Mouse (Mus musculus) heart, adult 2 months (tissue): ENCODE data around the gene Bcas1. TPM values are rescaled to one million over a fixed set of nuclear protein-coding genes. Genes with fewer than 3 reads are reported as not detected.

Experiments
- DNase-seq, 2 experiments: peaks; one replicate each; pipeline ENCODE4 v3.0.0; 2021
- H3K27ac ChIP-seq: fragments of 200-600 bp; 2 replicates; pipeline ENCODE4 v1.8.1; 2022
- H3K27me3 ChIP-seq: fragments of 200-500 bp; 2 replicates; pipeline ENCODE4 v1.6.1; 2012; ENCODE audit warnings: mild to moderate bottlenecking, low read length, inconsistent platforms, mixed read lengths; ENCODE audit not compliant: control insufficient read depth, insufficient read depth
- H3K36me3 ChIP-seq: fragments of 200-500 bp; 2 replicates; pipeline ENCODE4 v1.6.1; 2012; ENCODE audit warnings: low read length, inconsistent platforms; ENCODE audit not compliant: control insufficient read depth, insufficient read depth
- H3K4me1 ChIP-seq: fragments of 200-500 bp; 2 replicates; pipeline ENCODE4 v1.6.1; 2011; ENCODE audit warnings: low read length; ENCODE audit not compliant: control insufficient read depth, insufficient read depth
- H3K4me3 ChIP-seq: fragments of 200-600 bp; 2 replicates; pipeline ENCODE4 v1.8.1; 2022
- H3K79me2 ChIP-seq: fragments of 200-500 bp; replicated peaks from 2 replicates; pipeline ENCODE4 v1.6.1; 2012; ENCODE audit warnings: mild to moderate bottlenecking, inconsistent platforms, low read length, moderate library complexity, mixed read lengths; ENCODE audit not compliant: control insufficient read depth, insufficient read depth
- H3K9ac ChIP-seq: fragments of 200-500 bp; 2 replicates; pipeline ENCODE4 v1.6.1; 2012; ENCODE audit warnings: low read depth, mild to moderate bottlenecking, control low read depth, inconsistent platforms, low read length, mixed read lengths
- CTCF ChIP-seq: fragments of 200-600 bp; IDR thresholded peaks from 2 replicates; pipeline ENCODE4 v1.8.1; 2022; ENCODE audit warnings: antibody characterized with exemption, mild to moderate bottlenecking, moderate library complexity
- EP300 ChIP-seq: fragments of 200-500 bp; IDR thresholded peaks from 2 replicates; pipeline ENCODE4 v1.6.1; 2011; ENCODE audit warnings: low read depth, low read length, control low read depth; ENCODE audit not compliant: insufficient read depth
- POLR2A ChIP-seq: fragments of 200-500 bp; IDR thresholded peaks from 2 replicates; pipeline ENCODE4 v1.6.1; 2011; ENCODE audit warnings: mild to moderate bottlenecking, low read depth, low read length, control low read depth; ENCODE audit not compliant: insufficient read depth
- WGBS: fragments of 180-500 bp; shearing (Covaris S2); methylation state at CpG from one replicate; pipeline ENCODE4 v1.1.7; 2018; 5-methylcytosine and 5-hydroxymethylcytosine counted together
- intact Hi-C: fragments of 180-260 bp; cut with DNase I; formaldehyde crosslinking; loops from one replicate; pipeline ENCODE4 v1.15.1; 2025
- polyA plus RNA-seq: library from polyadenylated mRNA; depleted of rRNA; stranded (reverse); fragments of >200 nt; gene quantifications from 2 replicates; pipeline ENCODE4 v1.2.3, GENCODE M21; 2012
- total RNA-seq, 2 experiments: library from RNA; stranded (reverse); gene quantifications; 2 replicates each; pipeline ENCODE4 v1.2.3; 2021

Gene Bcas1
- total and polyA plus RNA-seq, 3 experiments, result 0.14 to 1.1 (median 0.26) TPM

DNA sequence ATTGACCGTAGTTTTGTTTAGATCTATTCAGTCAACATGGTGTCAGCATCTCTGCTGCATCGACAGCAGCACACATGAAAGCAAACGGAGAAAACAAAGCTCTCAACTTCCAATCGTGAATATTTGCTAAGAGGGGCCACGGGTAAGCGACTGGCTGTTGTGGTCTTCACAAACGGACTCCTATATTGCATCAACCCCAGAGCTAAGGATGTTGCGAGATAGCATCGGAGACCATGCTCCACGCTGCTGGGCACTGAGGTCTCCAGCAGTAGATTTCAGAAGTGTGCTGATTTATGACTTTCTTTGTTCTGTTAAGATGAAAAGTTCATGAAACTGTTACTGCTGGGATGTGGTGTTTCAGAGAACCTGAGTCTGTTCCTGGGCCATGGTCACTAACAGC, 54.3 kb downstream of the Bcas1 start:
- Histone ChIP-seq H3K4me3 (no peak overlapping the region), H3K27me3 (no peaks in the 10 kb centered on the region), H3K9ac (no peak overlapping the region), H3K27ac (no peak overlapping the region), H3K36me3 (no peaks in the 10 kb centered on the region), H3K79me2 (no peaks in the 10 kb centered on the region), H3K4me1 (no peaks in the 10 kb centered on the region)
- TF ChIP-seq CTCF (no peak), EP300 (no peak), POLR2A (no peak)
- DNase-seq, result no peak
- intact Hi-C loops, result no loop called here
- 91% methylated on average over 10 of the region's 10 CpGs for WGBS

DNA sequence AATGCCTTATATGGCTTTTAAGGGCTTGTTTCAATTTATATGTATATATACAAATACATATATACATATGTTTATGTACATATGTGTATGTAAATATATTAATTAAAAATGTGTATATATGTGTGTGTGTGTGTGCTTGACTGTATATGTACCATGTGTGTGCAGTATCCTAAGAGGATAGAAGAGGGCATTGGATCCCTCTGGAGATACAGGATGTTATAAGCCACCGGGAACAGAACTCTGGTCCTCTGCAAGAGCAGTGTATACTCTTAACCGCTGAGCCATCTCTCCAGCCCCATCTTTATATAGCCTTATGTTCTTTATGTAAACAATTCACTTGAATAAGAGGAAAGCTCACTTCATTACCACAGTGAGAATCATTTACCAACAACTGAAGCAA, 62.0 kb downstream of the Bcas1 start:
- TF ChIP-seq CTCF (no peak), POLR2A (no peak), EP300 (no peak)
- Histone ChIP-seq H3K27me3 (no peaks in the 10 kb centered on the region), H3K36me3 (no peaks in the 10 kb centered on the region), H3K9ac (no peak overlapping the region), H3K27ac (no peak overlapping the region), H3K79me2 (no peaks in the 10 kb centered on the region), H3K4me1 (peaks cover 1% of the 10 kb centered on the region), H3K4me3 (no peak overlapping the region)
- intact Hi-C loops, result no loop called here
- DNase-seq, result no peak
- 91% methylated on average over 2 of the region's 2 CpGs for WGBS

DNA sequence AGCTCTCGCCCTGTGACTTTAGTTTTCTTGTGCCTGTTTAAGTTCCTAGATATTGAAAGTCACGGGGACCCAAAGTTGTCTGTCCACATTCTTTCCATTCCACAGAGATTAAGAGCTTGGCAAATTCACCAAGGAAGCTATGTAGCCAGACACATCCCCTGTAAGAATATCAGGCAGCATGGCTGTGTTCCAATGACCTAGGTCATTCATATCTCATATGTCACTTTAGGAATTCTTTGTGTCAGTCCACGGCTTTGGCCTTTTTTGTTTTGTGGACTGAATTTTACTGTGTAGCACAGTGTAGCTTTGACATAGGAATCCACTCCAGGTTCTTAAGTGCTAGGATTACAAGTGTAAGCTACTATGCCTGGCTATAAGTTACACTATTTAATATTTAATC, 62.4 kb downstream of the Bcas1 start:
- Histone ChIP-seq H3K79me2 (no peaks in the 10 kb centered on the region), H3K4me3 (no peak overlapping the region), H3K9ac (no peak overlapping the region), H3K27me3 (no peaks in the 10 kb centered on the region), H3K36me3 (no peaks in the 10 kb centered on the region), H3K27ac (no peak overlapping the region), H3K4me1 (peaks cover 1% of the 10 kb centered on the region)
- intact Hi-C loops, result no loop called here
- WGBS, result 30% methylated on average over 3 of the region's 3 CpGs
- no peak for TF ChIP-seq CTCF
- TF ChIP-seq POLR2A, result no peak
- TF ChIP-seq EP300, result no peak
- DNase-seq, result no peak

DNA sequence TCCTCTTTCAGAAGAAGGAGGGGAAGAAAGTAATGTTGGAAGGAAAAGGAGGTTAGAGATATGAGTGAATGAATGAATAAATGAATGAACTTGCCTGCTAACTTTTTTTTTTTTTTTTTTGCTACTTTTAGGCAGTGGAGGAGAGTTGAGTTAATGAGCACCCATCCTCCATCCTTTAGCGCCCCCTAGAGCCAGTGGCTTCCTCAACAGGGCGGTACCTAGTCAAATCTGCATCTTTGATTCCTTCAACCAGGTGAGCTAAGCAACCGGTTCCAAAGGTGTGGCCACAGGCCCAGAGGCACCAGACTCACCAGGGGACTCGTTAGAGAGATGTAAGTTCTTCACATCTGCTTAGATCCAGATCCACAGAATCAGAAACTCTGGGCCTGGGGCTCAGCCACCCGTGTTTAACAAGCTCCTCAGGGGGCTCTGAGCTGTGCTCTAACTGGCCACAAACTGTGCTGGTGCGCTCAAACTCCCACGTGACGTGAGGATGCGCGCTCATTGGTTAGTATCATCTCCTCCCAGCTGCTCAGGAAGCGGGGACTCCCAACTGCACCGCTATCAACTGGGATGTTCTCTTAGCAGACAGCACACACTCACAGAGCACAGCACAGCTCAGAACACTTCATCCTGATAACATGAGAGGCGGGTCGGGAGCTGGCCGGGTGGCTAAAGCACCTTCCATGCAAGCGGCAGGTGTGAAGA, 70.8 kb downstream of the Bcas1 start:
- no peaks in the 10 kb centered on the region for H3K27me3 ChIP-seq
- H3K4me1 ChIP-seq, result peaks cover 2% of the 10 kb centered on the region; the same call in 1 of the 2 replicates
- no peaks in the 10 kb centered on the region for H3K36me3 ChIP-seq
- TF ChIP-seq POLR2A, result no peak
- no peak for TF ChIP-seq EP300
- TF ChIP-seq CTCF, result peak; percentile 58
- no peak for DNase-seq
- no peaks in the 10 kb centered on the region for H3K79me2 ChIP-seq
- no peak overlapping the region for H3K9ac ChIP-seq
- H3K4me3 ChIP-seq, result no peak overlapping the region
- no peak overlapping the region for H3K27ac ChIP-seq
- intact Hi-C loops, result no loop called here
- 47% methylated on average over 16 of the region's 16 CpGs for WGBS

DNA sequence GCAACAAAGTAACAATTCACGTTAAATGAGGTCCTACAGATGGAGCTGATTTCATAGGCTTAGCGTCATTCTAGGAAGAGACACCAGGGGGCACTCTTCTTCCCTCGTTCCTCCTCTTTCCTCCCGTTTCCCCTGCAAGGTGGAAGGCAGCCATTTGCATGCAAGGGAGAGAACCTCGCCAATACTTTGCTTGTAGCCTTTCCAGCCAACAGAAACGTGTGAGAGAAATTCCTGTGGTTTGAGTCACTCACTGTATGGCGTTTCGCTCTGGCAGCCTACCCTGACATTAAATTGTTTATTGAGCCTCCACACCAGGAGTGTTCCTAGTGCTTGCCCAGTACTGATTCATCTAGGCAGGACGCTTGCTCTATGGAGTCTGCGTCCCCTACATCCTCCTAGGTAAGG, 72.7 kb downstream of the Bcas1 start:
- Histone ChIP-seq H3K27me3 (no peaks in the 10 kb centered on the region), H3K36me3 (no peaks in the 10 kb centered on the region), H3K9ac (no peak overlapping the region), H3K4me1 (peaks cover 2% of the 10 kb centered on the region; the same call in 1 of the 2 replicates), H3K27ac (no peak overlapping the region), H3K79me2 (no peaks in the 10 kb centered on the region), H3K4me3 (no peak overlapping the region)
- peak; percentile 64 to 70 for DNase-seq
- WGBS, result 10% methylated on average over 10 of the region's 10 CpGs
- TF ChIP-seq POLR2A, result no peak
- TF ChIP-seq CTCF, result peak; percentile 94
- 0 out of 2 replicates have a peak, but pooled peaks have one; percentile 52 for TF ChIP-seq EP300
- intact Hi-C loops, result loop anchor here (1.0 kb wide), 2 partner anchors 46 to 153 kb away; no protein-coding TSS in a partner anchor

DNA sequence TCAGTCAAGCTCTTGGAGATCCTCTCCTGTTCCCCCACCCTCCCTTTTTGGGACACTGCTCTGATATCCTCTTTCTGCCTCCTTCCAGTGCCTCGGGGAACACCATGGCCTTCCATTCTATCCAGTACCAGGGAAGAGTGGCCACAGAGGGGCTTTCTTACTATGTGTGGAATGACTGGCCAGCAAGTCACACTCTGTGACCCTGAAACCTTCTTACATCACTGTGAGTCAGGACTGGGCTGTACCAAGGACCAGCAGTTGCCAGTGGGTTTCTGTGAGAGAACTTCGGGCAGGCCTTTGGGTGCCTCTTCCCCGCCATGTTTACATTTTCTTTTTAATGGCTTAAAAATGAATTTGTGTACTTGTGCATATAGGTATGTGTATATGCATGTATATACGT, 75.4 kb downstream of the Bcas1 start:
- Histone ChIP-seq H3K4me1 (peaks cover 2% of the 10 kb centered on the region), H3K27ac (no peak overlapping the region), H3K9ac (no peak overlapping the region), H3K4me3 (no peak overlapping the region), H3K36me3 (no peaks in the 10 kb centered on the region), H3K79me2 (no peaks in the 10 kb centered on the region), H3K27me3 (no peaks in the 10 kb centered on the region)
- DNase-seq, result no peak
- no peak for TF ChIP-seq CTCF
- TF ChIP-seq POLR2A, result no peak
- no peak for TF ChIP-seq EP300
- WGBS, result 96% methylated on average over 4 of the region's 4 CpGs
- intact Hi-C loops, result no loop called here
